Mouse (Mus musculus) cerebellum, postnatal 25 days (tissue): ENCODE measurements at regions not wholly inside any gene's neighbourhood (a gene's known extent, or its start where the extent isn't known, plus 50 kb on each side); places are given as distances from the start of the nearest gene placed in this dataset.

Experiments used
- DNase-seq, 2 experiments: peaks; one replicate each; pipeline ENCODE4 v3.0.0; 2021; ENCODE audit warnings: mixed read lengths in 2 of 2

DNA sequence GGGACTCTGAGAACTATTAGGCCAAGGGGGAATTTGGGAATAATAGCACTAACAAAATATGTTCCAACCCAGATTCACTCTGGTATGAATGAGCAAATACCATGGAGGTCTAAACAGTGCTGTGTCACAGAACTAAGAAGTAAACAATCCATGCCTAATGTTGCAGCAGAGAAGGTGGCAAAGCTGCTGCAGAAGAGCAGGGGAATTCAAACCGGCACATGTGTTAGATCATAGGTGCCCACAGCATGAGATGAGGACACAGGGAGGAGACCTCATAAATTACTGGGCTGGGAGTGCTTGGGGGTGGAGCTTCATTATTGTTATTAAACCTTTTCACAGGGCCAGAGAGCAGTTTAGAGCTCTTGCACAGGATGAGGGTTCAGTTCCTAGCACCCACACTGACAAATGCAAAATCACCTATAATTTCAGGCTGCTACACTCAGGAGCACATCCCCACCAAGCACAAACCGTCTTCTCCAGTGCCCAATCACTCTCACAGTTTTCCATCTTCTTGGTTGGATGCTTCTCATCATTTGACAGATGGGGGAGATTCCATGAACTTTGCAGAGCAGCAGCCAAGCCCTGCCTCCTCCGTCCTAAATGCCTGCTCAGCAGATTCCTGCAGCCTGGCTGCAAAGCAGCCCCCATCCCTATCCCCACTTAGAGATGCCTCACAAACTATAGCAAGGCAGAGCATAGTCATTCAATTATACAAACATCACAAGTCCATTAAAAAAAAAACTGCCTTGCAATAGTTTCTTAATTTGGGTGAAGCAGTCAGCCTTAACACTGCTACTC is 79.0 kb upstream of the Rarb start:
- DNase-seq, result no peak

DNA sequence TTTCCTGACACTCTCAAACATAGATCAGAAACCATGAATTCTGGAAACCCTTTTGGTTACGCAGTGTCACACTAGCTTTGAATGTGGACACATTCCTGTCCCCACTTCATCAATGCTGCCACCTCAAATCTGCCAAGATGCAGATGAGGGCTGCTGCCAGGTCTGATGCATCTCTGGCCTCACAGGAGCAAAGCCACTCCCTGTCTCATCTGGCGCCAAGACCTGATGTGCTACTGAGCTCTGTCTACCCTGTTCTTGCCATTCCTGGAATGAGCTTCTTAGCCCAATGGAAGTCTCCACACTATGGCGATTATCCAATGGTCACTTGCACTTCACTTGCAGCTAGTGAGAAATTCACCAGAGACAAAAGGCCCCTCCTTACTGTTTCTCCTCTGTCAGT is 78.0 kb upstream of the Rarb start:
- no peak for DNase-seq

DNA sequence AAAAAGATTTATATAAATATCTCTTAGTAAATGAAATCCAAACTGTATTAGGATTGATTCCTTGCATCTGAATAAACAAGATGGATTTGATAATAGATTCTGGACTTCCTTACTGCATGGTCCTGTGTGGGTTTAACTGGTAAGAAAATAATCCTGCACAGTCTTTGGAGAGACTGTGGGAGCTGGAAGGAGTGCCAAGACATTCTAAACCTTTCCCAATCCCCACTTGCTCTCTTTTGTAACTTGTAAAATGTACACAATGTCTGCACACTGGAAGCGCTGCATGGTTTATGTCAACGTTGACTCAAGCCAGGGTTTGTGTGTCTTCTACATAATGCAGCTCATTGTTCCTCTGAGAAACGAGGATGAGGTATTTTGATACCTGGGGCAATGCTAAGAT is 62.3 kb upstream of the Rarb start:
- no peak for DNase-seq

DNA sequence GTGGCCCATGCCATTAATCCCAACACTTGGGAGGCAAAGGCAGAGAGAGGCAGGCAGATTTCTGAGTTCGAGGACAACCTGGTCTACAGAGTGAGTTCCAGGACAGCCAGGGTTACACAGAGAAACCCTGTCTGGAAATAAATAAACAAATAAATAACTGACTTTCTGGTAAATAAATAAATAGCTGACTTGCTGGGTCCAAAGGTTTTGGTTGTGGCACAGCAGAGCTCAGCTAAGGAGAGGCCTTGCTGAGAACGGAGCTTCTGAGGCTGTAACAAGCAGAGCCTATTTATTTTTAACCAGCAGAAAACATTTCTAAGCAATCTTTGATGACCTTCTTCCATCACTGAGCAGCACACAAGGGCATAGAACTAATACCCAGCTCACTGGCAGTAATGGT is 50.3 kb upstream of the Rarb start:
- DNase-seq, result no peak
